Mouse (Mus musculus) cerebellum, postnatal 10 days (tissue): ENCODE measurements around the gene Gm20489.

Experiments
- DNase-seq, 2 experiments: peaks; one replicate each; pipeline ENCODE4 v3.0.0; 2021; ENCODE audit warnings: mixed read lengths in 2 of 2

The Gm20489 gene

DNA sequence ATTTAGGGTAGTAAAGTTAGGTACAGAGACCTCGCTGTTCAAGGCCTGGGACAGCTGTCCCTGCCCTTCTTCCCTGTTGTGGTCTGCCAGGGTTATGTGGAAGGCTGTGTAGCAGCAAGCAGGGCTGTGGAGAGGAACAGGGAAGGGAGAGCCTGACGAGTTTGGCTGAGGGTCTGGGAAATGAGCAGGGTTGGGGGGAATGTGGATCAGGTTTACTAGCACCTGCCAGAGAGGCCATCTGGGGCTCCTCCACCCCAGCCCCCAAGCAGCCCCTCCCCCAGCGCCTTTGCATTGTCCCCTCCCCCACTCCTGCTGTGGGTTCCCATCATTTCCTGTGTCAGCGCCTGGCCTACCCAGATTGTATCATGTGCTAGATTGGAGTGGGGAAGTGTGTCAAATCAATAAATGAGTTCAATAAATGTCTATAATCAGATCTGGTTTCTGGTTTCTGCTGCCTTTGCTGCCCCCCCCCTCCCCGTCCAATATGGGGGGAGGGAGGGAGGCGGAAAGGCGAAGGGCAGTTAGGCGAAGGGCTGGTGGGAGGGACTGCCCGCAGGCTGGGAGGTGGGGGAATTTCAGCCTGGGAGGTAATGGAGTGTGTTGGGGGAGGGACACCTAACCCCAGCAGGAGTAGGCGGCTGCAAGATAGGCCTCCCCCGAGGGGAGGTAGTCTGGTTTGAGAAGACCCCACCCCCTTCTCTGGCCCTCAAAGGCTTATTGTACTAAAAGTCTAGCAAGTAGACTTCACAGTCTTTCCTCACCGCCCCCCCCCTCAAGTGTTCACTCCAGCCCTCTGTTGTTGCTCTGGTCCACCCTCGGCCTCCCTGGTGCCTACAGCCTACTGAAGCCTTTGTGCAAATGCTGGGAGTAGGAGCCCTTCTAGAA lies 8.1 kb downstream of the Gm20489 start:
- DNase-seq, result peak; percentile 64 to 67

DNA sequence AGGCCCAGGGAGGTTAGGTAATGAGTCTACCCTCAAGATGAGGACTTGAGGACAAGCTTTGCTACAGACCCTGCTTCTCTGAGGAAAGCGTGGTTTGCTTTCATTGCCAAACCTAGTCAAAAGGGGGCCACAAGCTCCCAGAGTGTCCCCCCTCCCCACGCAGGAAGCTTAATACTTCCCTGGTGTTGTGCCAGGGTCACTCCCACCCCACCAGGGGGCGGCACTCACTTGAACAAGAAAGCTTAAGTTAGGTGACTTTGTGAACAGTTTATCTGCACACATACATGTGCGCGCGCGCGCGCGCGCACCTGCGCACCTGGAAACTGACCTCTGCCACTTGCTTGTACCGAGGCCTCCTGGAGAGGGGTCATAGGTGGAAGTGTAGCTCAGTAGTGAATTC lies 12.2 kb downstream of the Gm20489 start:
- peak; percentile 20 to 33 for DNase-seq

DNA sequence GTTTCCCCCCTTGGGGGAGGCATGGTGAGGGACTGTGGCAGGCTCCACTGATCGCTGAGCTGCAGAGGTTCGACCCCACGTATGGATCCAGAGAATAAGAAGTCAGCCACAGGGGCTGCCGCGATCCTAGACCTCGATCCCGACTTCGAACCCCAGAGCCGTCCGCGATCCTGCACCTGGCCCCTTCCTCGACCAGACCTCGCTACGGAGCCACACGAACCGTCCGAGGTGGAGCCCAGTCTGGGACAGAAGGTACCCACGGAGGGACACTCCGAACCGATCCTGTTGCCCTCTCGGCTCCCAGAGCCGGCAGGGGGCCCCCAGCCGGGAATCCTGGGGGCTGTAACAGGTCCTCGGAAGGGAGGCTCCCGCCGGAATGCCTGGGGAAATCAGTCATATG lies 14.1 kb downstream of the Gm20489 start:
- peak; percentile 12 to 21 for DNase-seq

DNA sequence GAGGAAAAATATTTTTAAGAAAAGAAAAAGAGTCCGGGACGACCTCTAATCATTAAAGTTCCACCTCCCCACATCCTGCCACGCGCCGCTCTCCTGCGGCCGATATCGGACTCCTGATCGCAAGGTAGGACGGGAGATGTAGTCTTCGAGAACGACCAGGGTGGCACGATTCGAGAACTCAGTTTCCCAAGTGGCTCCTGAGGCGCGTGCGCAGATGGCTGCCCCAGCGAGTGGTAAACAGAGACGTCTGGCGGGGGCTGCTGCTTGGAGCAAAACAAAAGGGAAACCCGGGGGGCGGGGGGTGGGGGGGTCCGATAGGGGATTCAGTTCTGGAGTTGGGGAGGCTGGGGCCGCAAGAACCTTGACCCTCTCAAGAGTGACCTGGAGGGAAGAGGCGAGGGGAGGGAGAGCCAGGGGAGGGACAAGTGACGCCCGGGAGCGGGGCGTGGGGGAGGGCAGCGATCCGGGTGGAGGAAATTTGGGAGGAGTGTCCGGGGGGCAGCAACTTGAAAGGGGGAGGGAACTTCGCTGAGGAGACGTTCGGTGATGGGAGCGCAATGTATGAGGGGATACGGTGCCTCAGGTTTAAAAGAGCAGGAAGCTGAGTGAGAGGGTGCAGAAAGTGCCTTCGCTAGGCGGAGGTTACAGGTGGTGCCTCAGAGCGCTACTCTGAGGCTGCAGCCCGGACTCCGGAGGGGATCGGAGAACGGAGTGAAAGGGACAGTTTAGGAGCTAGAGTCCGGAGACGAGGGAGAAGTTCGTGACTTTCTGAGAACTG lies 14.7 kb downstream of the Gm20489 start, which contains the start of gene Foxo4:
Gene Foxo4 (plus strand): TSS at position 577 of the 778 bp plus-strand sequence.
- DNase-seq, result peak; percentile 86 to 93

DNA sequence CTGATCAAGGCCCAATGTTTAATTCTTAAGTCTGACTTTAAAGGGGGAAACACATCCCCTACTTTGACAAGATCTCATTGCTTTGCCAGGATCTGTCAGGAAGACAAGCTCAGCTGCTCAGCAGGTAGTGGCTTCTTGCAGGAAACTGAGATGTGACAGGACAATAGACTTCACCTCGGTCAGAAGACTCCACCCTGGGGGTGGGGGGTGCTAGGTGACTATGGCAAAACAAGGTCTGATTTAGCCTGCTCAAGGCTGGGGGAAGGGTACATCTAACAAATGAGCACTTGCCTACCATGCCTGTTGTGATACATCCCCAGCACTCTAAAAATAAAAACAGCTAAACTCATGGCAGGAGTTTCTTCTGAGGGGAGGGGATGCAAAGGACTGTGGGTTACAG lies 23.8 kb downstream of the Gm20489 start:
- no peak for DNase-seq

DNA sequence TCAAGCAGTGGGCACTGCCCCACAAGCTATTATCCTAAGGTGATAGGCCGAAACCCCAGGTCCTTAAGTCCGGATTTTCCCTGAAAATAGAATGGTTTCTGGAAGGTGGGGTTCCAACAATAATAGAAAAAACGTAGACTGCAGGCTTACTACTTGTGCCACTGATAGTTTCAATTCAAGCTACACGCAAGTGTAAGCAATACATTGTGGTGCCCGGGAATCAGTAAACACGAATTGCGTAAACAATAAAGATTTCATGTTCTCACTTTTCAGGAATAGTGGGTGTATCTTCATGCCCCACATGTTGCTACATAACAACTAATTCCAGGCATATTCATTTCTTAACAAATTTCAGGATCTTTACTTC lies 46.0 kb downstream of the Gm20489 start:
- no peak for DNase-seq

DNA sequence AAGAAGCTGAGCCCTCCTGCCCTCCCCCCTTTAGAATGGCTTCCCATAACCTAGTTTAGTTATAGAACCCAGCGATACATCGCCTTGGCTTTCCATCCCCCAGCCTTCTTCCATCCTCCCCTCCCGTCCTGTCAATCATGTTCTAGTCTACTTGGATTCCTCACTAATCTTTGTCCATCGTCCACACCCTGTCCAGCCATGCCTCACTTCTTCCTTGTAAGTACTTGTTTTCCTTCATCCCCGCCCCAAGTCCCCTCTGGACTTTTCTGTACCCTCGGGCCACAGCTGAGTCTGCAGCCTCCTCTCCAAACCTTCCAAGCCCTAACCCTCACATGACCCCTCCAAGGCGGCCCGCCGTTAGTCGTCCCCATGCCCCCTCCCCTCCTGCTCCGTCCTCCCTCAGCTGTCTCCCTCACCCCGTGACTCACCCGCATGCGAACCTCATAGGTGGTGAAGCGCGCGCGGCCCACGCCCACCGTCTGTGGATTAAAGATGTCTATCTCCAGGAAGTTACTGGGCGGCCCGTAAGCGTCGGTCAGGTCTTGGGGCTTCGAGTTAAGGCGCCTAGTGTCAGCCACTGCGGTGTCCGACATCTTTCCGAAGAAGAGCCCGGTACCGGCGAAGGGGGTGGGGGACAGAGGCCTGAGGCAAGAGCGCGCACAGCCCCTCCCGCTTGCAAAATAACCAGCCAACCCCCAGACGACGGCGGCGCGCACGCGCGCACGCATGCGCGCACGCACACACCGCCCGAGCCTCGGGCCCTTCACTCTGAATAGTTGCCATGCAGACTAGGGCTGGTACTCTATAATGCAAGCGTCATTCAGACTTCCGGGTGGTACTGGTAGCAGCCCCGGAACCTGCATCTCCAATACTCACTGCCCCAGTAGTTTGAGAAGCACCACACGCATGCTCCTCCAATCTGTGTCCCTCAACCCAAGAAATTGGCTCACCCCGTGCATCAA lies 46.7 kb downstream of the Gm20489 start, which contains the start of gene Snx12:
Gene Snx12 (minus strand): TSS at position 730 of the 962 bp plus-strand sequence.
- DNase-seq, result peak; percentile 88 to 91
